ENCODE assay signal across 9 mouse cellular contexts in genomic region chr16:92057456-92057851, GRCm38 (mm10). TPM values are rescaled to one million over a fixed set of nuclear protein-coding genes. Genes with fewer than 3 reads are reported as not detected.
DNase-seq lines count a peak whose midpoint lies in the region; ATAC-seq and TF ChIP-seq lines count a peak whose summit lies in the region.
"Had no signal": no experiment of that assay in that cellular context is flagged by ENCODE, and none has a peak within 500 bp of the region (broad histone marks: within the 10 kb centered on the region; RNA-seq: fewer than 3 reads in every experiment).

No protein-coding gene starts in this region.

- peak; percentile 23 for ATAC-seq in kidney, embryonic 15.5 days (replicated peaks; ENCODE audit: low FRiP score)
- no peak for ATAC-seq in G1E (ENCODE audit: extremely low read depth, insufficient number of reproducible peaks, low FRiP score, poor library complexity, severe bottlenecking)
- peak; percentile 40 for ATAC-seq in forebrain, embryonic 11.5 days (replicated peaks; ENCODE audit: low FRiP score)
- ATAC-seq in limb, embryonic 15.5 days (ENCODE audit: insufficient number of reproducible peaks, low FRiP score, low TSS enrichment, low read depth) = no peak

- 4% methylated on average over 11 of the region's 11 CpGs for WGBS in kidney, embryonic 15.5 days
- 8% methylated on average over 11 of the region's 11 CpGs for WGBS in forebrain, embryonic 11.5 days
- 2% methylated on average over 11 of the region's 11 CpGs for WGBS in limb, embryonic 15.5 days

- H3K9me3 ChIP-seq in kidney, embryonic 15.5 days (replicated peaks) = 0 out of 2 replicates have a peak, but pooled peaks cover 5% of the 10 kb centered on the region
- H3K9me3 ChIP-seq in G1E (replicated peaks) = peaks cover 15% of the 10 kb centered on the region
- no peaks in the 10 kb centered on the region; the same call in 1 of the 2 replicates for H3K9me3 ChIP-seq in forebrain, embryonic 11.5 days (ENCODE audit: control insufficient read depth, low read length)
- H3K9me3 ChIP-seq in limb, embryonic 15.5 days = no peaks in the 10 kb centered on the region

- intact Hi-C loops in gastrocnemius, postnatal 14 days (cut with DNase I; ENCODE audit: low total_unique reads) = loop anchor here (10.0 kb wide), 1 partner anchor 227 kb away; no protein-coding TSS in a partner anchor

- H3K27me3 ChIP-seq in kidney, embryonic 15.5 days = no peaks in the 10 kb centered on the region
- peaks cover 8% of the 10 kb centered on the region; the same call in 1 of the 2 replicates for H3K27me3 ChIP-seq in G1E (ENCODE audit: insufficient read depth, low read length)
- H3K27me3 ChIP-seq in forebrain, embryonic 11.5 days (ENCODE audit: control insufficient read depth, insufficient read depth, low read length) = no peaks in the 10 kb centered on the region
- no peaks in the 10 kb centered on the region for H3K27me3 ChIP-seq in limb, embryonic 15.5 days

- peaks cover 23% of the 10 kb centered on the region for H3K4me1 ChIP-seq in kidney, embryonic 15.5 days
- H3K4me1 ChIP-seq in G1E (ENCODE audit: insufficient read depth, low read depth, low read length) = peaks cover 20% of the 10 kb centered on the region
- H3K4me1 ChIP-seq in forebrain, embryonic 11.5 days (replicated peaks; ENCODE audit: control insufficient read depth, insufficient read depth, low read length) = peaks cover 2% of the 10 kb centered on the region; the same call in 1 of the 2 replicates
- peaks cover 12% of the 10 kb centered on the region; the same call in 1 of the 2 replicates for H3K4me1 ChIP-seq in limb, embryonic 15.5 days

- DNase-seq in kidney, postnatal 4 days = no peak
- peak; percentile 28 for DNase-seq in G1E (ENCODE audit: low spot score)
- no peak for DNase-seq in forebrain, embryonic 11.5 days (ENCODE audit: low spot score)
- DNase-seq in urinary bladder, adult 2 months (ENCODE audit: low spot score) = no peak
- no peak for DNase-seq in gastrocnemius, postnatal 14 days
- no peak for DNase-seq in frontal cortex, postnatal 14 days (ENCODE audit: low spot score in 2 of 2)

- peak overlapping the region; percentile 90 for H3K9ac ChIP-seq in kidney, embryonic 15.5 days
- peak overlapping the region; percentile 80 for H3K9ac ChIP-seq in forebrain, embryonic 11.5 days (ENCODE audit: low read length)
- peak overlapping the region; percentile 54 for H3K9ac ChIP-seq in limb, embryonic 15.5 days

- TF ChIP-seq CTCF in G1E (IDR thresholded peaks at IDR 0.05; ENCODE audit: low read depth, low read length) = no peak

- peak overlapping the region; percentile 81 for H3K4me2 ChIP-seq in kidney, embryonic 15.5 days
- peak overlapping the region; percentile 90 for H3K4me2 ChIP-seq in forebrain, embryonic 11.5 days (ENCODE audit: low read depth, low read length, severe bottlenecking)
- H3K4me2 ChIP-seq in limb, embryonic 15.5 days = peak overlapping the region; percentile 86

- H3K36me3 ChIP-seq in kidney, embryonic 15.5 days = peaks cover 18% of the 10 kb centered on the region
- peaks cover 30% of the 10 kb centered on the region for H3K36me3 ChIP-seq in G1E (replicated peaks)
- H3K36me3 ChIP-seq in forebrain, embryonic 11.5 days (ENCODE audit: control insufficient read depth, insufficient read depth, low read length) = peaks cover 2% of the 10 kb centered on the region; the same call in 1 of the 2 replicates
- H3K36me3 ChIP-seq in limb, embryonic 15.5 days = peaks cover 15% of the 10 kb centered on the region

- peak overlapping the region; percentile 95 for H3K4me3 ChIP-seq in kidney, embryonic 15.5 days (replicated peaks)
- H3K4me3 ChIP-seq in G1E (ENCODE audit: low read depth, low read length) = peak overlapping the region; percentile 88
- peak overlapping the region; percentile 88 for H3K4me3 ChIP-seq in forebrain, embryonic 11.5 days (ENCODE audit: low read depth, low read length)
- peak overlapping the region; percentile 88 for H3K4me3 ChIP-seq in limb, embryonic 15.5 days

- peak overlapping the region; percentile 94 for H3K27ac ChIP-seq in kidney, embryonic 15.5 days
- H3K27ac ChIP-seq in forebrain, embryonic 11.5 days (ENCODE audit: low read depth, low read length) = peak overlapping the region; percentile 50; the same call in 1 of the 2 replicates
- H3K27ac ChIP-seq in limb, embryonic 15.5 days = peak overlapping the region; percentile 86

RNA-seq across cellular contexts. Expression of gene Mrps6, which starts 0.6 kb away (rescaled TPM):
- 151 and 166 TPM in 2 replicates for polyA plus RNA-seq in kidney, embryonic 15.5 days (2015; fragmentation: Nextera tagmentation; extraction: Ambion mirVana)
- 10.1 and 11.4 TPM in 2 replicates for total RNA-seq in G1E (2014; fragmentation: Nextera tagmentation)
- 20.7 and 23.2 TPM in 2 replicates for total RNA-seq in G1E (2017)
- 13.4 and 16.6 TPM in 2 replicates for polyA plus RNA-seq in G1E (2012)
- polyA plus RNA-seq in forebrain, embryonic 11.5 days (2014; fragmentation: Nextera tagmentation; extraction: Ambion mirVana) = 116 and 117 TPM in 2 replicates
- 82.0 and 93.0 TPM in 2 replicates for polyA plus RNA-seq in limb, embryonic 15.5 days (2015; fragmentation: Nextera tagmentation; extraction: Ambion mirVana)
- polyA plus RNA-seq in urinary bladder, adult 2 months (2012; rRNA removed) = 63.4 and 64.4 TPM in 2 replicates
- 10 to 100 TPM; 16.9 to 18.7 TPM for total RNA-seq in gastrocnemius, postnatal 14 days (2021)

RNA-seq across cellular contexts. Expression of gene Gm49711, which starts 0.7 kb away (rescaled TPM):
- 0.29 TPM in 1 of 2 replicates, not detected in the other for polyA plus RNA-seq in kidney, embryonic 15.5 days (2015; fragmentation: Nextera tagmentation; extraction: Ambion mirVana)
- not detected in 2 replicates for total RNA-seq in G1E (2014; fragmentation: Nextera tagmentation)
- not detected in 2 replicates for total RNA-seq in G1E (2017)
- 4.0 and 4.2 TPM in 2 replicates for polyA plus RNA-seq in G1E (2012)
- polyA plus RNA-seq in forebrain, embryonic 11.5 days (2014; fragmentation: Nextera tagmentation; extraction: Ambion mirVana) = 0.17 and 0.25 TPM in 2 replicates
- 0.27 TPM in 1 of 2 replicates, not detected in the other for polyA plus RNA-seq in limb, embryonic 15.5 days (2015; fragmentation: Nextera tagmentation; extraction: Ambion mirVana)
- polyA plus RNA-seq in urinary bladder, adult 2 months (2012; rRNA removed) = 0.07 TPM in 1 of 2 replicates, not detected in the other
- total RNA-seq in gastrocnemius, postnatal 14 days (2021) = not detected
- total RNA-seq: neutrophil, adult 5-6 weeks had no signal

RNA-seq across cellular contexts. Expression of gene Slc5a3, which starts 0.7 kb away (rescaled TPM):
- 9.5 and 10.5 TPM in 2 replicates for polyA plus RNA-seq in kidney, embryonic 15.5 days (2015; fragmentation: Nextera tagmentation; extraction: Ambion mirVana)
- total RNA-seq in G1E (2014; fragmentation: Nextera tagmentation) (3.6 and 5.7 TPM in 2 replicates), G1E (2017) (2.6 and 3.1 TPM in 2 replicates)
- polyA plus RNA-seq in G1E (2012) = 0.07 and 0.09 TPM in 2 replicates
- polyA plus RNA-seq in forebrain, embryonic 11.5 days (2014; fragmentation: Nextera tagmentation; extraction: Ambion mirVana) = 11.8 and 12.9 TPM in 2 replicates
- polyA plus RNA-seq in limb, embryonic 15.5 days (2015; fragmentation: Nextera tagmentation; extraction: Ambion mirVana) = 6.2 and 7.8 TPM in 2 replicates
- 2.0 and 2.2 TPM in 2 replicates for polyA plus RNA-seq in urinary bladder, adult 2 months (2012; rRNA removed)
- total RNA-seq in gastrocnemius, postnatal 14 days (2021) = 1 to 10 TPM; 3.3 TPM

Comparison
In these comparisons a context has a peak if more than half of its experiments do, and no peak if none do; other contexts are left out.
1. ATAC-seq: peak in kidney, embryonic 15.5 days (single experiment) and forebrain, embryonic 11.5 days (single experiment); none in G1E (single experiment) and limb, embryonic 15.5 days (single experiment).
2. Peak in every context shown above with its lines, with median percentiles within 50 percentile points of each other: H3K27ac ChIP-seq, H3K4me2 ChIP-seq, H3K4me3 ChIP-seq and H3K9ac ChIP-seq.